Mouse (Mus musculus): ENCODE data around the gene Coq7. TPM values are rescaled to one million over a fixed set of nuclear protein-coding genes. Genes with fewer than 3 reads are reported as not detected.

Coq7 gene
- total and polyA plus RNA-seq, 2 experiments from 2014 or later: 38.2 to 128 TPM

- TF ChIP-seq CTCF (IDR thresholded peaks at IDR 0.05): no peak
- H3K4me2 ChIP-seq (ENCODE audit: low read depth, low read length, poor library complexity, severe bottlenecking): no peak overlapping the region
- ATAC-seq (ENCODE audit: low FRiP score): no peak; the same call in 1 of the 2 replicates
- H3K27me3 ChIP-seq (ENCODE audit: insufficient read depth, low read length): no peaks in the 10 kb centered on the region
- no peak overlapping the region for H3K4me3 ChIP-seq (ENCODE audit: low read depth, low read length)
- no peaks in the 10 kb centered on the region for H3K9me3 ChIP-seq (ENCODE audit: low read length)
- no peaks in the 10 kb centered on the region for H3K36me3 ChIP-seq (ENCODE audit: insufficient read depth, low read length)
- 39% methylated on average over 16 of the region's 16 CpGs for WGBS
- no peak overlapping the region for H3K9ac ChIP-seq (replicated peaks; ENCODE audit: low read length, poor library complexity, severe bottlenecking)
- no peak overlapping the region for H3K27ac ChIP-seq (ENCODE audit: low read depth, low read length)
- DNase-seq (ENCODE audit: low spot score): peak; percentile 21
- no peaks in the 10 kb centered on the region for H3K4me1 ChIP-seq (ENCODE audit: insufficient read depth, low read length)
Measured at GRCm38 (mm10) chr7:118461400-118462136, 71.6 kb downstream of the Coq7 start.

Other genes with a start within 250 kb of the Coq7 start
- gene Syt17, start 85.1 kb downstream of the Coq7 start, total RNA-seq (2014; rRNA removed): 47.4 and 61.3 TPM in 2 replicates
- 31.6 and 34.9 TPM in 2 replicates for gene Syt17, start 85.1 kb downstream of the Coq7 start, polyA plus RNA-seq (2015; fragmentation: Nextera tagmentation; extraction: Ambion mirVana)
- 5.2 and 5.4 TPM in 2 replicates for gene Itpripl2, start 41.4 kb downstream of the Coq7 start, total RNA-seq (2014; rRNA removed)
- 0.48 and 0.52 TPM in 2 replicates for gene Itpripl2, start 41.4 kb downstream of the Coq7 start, polyA plus RNA-seq (2015; fragmentation: Nextera tagmentation; extraction: Ambion mirVana)
- 11.5 and 13.5 TPM in 2 replicates for gene Tmc7, start 51.4 kb upstream of the Coq7 start, total RNA-seq (2014; rRNA removed)
- 4.8 and 5.4 TPM in 2 replicates for gene Tmc7, start 51.4 kb upstream of the Coq7 start, polyA plus RNA-seq (2015; fragmentation: Nextera tagmentation; extraction: Ambion mirVana)
- 0.47 and 0.66 TPM in 2 replicates for gene Tmc5, start 63.9 kb upstream of the Coq7 start, total RNA-seq (2014; rRNA removed)
- gene Tmc5, start 63.9 kb upstream of the Coq7 start, polyA plus RNA-seq (2015; fragmentation: Nextera tagmentation; extraction: Ambion mirVana): 0.22 and 0.31 TPM in 2 replicates
- 298 and 300 TPM in 2 replicates for gene Gde1, start 172.4 kb upstream of the Coq7 start, total RNA-seq (2014; rRNA removed)
- gene Gde1, start 172.4 kb upstream of the Coq7 start, polyA plus RNA-seq (2015; fragmentation: Nextera tagmentation; extraction: Ambion mirVana): 272 and 286 TPM in 2 replicates
- gene Ccp110, start 179.2 kb upstream of the Coq7 start, total RNA-seq (2014; rRNA removed): 24.2 and 28.6 TPM in 2 replicates
- 14.7 and 17.4 TPM in 2 replicates for gene Ccp110, start 179.2 kb upstream of the Coq7 start, polyA plus RNA-seq (2015; fragmentation: Nextera tagmentation; extraction: Ambion mirVana)
- 105 and 114 TPM in 2 replicates for gene Vps35l, start 206.9 kb upstream of the Coq7 start, total RNA-seq (2014; rRNA removed)
- gene Vps35l, start 206.9 kb upstream of the Coq7 start, polyA plus RNA-seq (2015; fragmentation: Nextera tagmentation; extraction: Ambion mirVana): 89.4 and 93.2 TPM in 2 replicates